18 mouse cellular contexts compared by ENCODE assay signal in the genomic region with DNA sequence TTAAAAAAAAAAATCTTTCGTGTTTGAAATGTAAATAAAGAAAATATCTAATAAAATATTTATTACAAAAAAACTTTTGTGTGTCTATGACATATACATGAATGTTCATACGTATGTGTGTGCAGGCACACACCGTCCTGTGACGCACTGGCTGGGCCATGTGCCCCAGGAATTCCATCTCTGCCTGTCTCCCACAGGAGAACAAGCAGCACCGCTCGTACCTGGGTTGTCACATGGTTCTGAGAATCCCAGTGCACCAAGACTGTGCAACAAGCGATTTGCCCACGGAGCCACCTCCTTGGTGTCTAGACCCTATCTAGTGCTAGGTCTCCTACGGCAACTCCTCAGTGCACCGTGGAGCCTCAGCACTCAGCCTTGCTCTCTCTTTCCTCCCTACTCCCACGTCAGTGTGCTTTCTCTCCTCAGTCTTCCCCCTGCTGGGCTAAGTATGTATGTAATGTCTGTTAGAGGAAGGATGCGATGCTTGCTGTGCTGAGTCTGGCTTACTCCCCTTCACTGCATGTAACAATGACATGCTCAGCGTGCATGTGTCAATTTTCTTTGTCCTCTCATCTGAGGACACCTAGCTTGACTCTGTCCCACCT. TPM values are rescaled to one million over a fixed set of nuclear protein-coding genes. Genes with fewer than 3 reads are reported as not detected.
A peak's percentile ranks its signal among the peaks of the same experiment; 100 is the strongest.
DNase-seq lines count a peak whose midpoint lies in the region; ATAC-seq lines count a peak whose summit lies in the region.
"Had no signal": no experiment of that assay in that cellular context is flagged by ENCODE, and none has a peak within 500 bp of the region (broad histone marks: within the 10 kb centered on the region; RNA-seq: fewer than 3 reads in every experiment).

No protein-coding gene starts in this region.

- no peak overlapping the region for H3K27ac ChIP-seq in limb, embryonic 12.5 days
- H3K27ac ChIP-seq in limb, embryonic 10.5 days, result no peak overlapping the region
- no peak overlapping the region for H3K27ac ChIP-seq in intestine, embryonic 16.5 days (ENCODE audit: low read length)
- H3K27ac ChIP-seq: embryonic facial prominence, embryonic 12.5 days; liver, embryonic 14.5 days had no signal

- H3K4me3 ChIP-seq in limb, embryonic 12.5 days (replicated peaks), result no peak overlapping the region
- no peak overlapping the region for H3K4me3 ChIP-seq in limb, embryonic 10.5 days
- H3K4me3 ChIP-seq in intestine, embryonic 16.5 days (ENCODE audit: low read length), result no peak overlapping the region
- H3K4me3 ChIP-seq: embryonic facial prominence, embryonic 12.5 days had no signal

- H3K27me3 ChIP-seq in limb, embryonic 12.5 days, result no peaks in the 10 kb centered on the region
- H3K27me3 ChIP-seq in limb, embryonic 10.5 days (ENCODE audit: low read depth, poor library complexity, severe bottlenecking), result no peaks in the 10 kb centered on the region
- H3K27me3 ChIP-seq in intestine, embryonic 16.5 days (replicated peaks; ENCODE audit: control insufficient read depth, insufficient read depth, low read length), result no peaks in the 10 kb centered on the region
- H3K27me3 ChIP-seq: embryonic facial prominence, embryonic 12.5 days had no signal

- 93% methylated on average over 13 of the region's 13 CpGs for WGBS in limb, embryonic 12.5 days
- WGBS in limb, embryonic 10.5 days, result 94% methylated on average over 13 of the region's 13 CpGs
- WGBS in intestine, embryonic 16.5 days, result 85% methylated on average over 13 of the region's 13 CpGs

- no peaks in the 10 kb centered on the region for H3K4me1 ChIP-seq in limb, embryonic 12.5 days (replicated peaks)
- no peaks in the 10 kb centered on the region for H3K4me1 ChIP-seq in limb, embryonic 10.5 days
- H3K4me1 ChIP-seq in intestine, embryonic 16.5 days (ENCODE audit: control insufficient read depth, insufficient read depth, low read length), result no peaks in the 10 kb centered on the region

- peak; percentile 89 for ATAC-seq in frontal cortex, adult (ENCODE audit: low TSS enrichment)
- ATAC-seq in limb, embryonic 12.5 days (ENCODE audit: insufficient number of reproducible peaks, insufficient read depth, low FRiP score, low TSS enrichment, low read depth), result peak; percentile 37; the same call in 1 of the 2 replicates
- ATAC-seq in intestine, embryonic 16.5 days, result 0 out of 2 replicates have a peak, but pooled peaks have one; percentile 21

- no peak overlapping the region for H3K9ac ChIP-seq in limb, embryonic 12.5 days (replicated peaks)
- no peak overlapping the region for H3K9ac ChIP-seq in intestine, embryonic 16.5 days (ENCODE audit: low read depth, low read length)
- H3K9ac ChIP-seq: embryonic facial prominence, embryonic 12.5 days; liver, embryonic 14.5 days had no signal

- H3K4me2 ChIP-seq in limb, embryonic 12.5 days, result no peak overlapping the region
- no peak overlapping the region for H3K4me2 ChIP-seq in intestine, embryonic 16.5 days (ENCODE audit: low read depth, low read length)
- H3K4me2 ChIP-seq: embryonic facial prominence, embryonic 12.5 days had no signal

- no peak for DNase-seq in frontal cortex, postnatal 14 days (ENCODE audit: low spot score in 2 of 2)
- DNase-seq in limb, embryonic 10.5 days (ENCODE audit: low spot score), result no peak
- DNase-seq in ZHBTc4 (ENCODE audit: low read depth, low spot score), result peak; percentile 61
- DNase-seq in kidney, adult 8-10 months, result no peak
- DNase-seq in kidney, postnatal 14 days, result no peak
- DNase-seq: adrenal gland, postnatal 14 days; cerebellum, postnatal 36 days; gastrocnemius, postnatal 10 days; kidney, postnatal 25 days; layer of hippocampus, postnatal 36 days; lung, postnatal 10 days; right cerebral cortex, postnatal 25 days; thymus, postnatal 14 days had no signal

- peaks cover 55% of the 10 kb centered on the region for H3K36me3 ChIP-seq in limb, embryonic 12.5 days
- H3K36me3 ChIP-seq in limb, embryonic 10.5 days, result peaks cover 55% of the 10 kb centered on the region
- 0 out of 2 replicates have a peak, but pooled peaks cover 13% of the 10 kb centered on the region for H3K36me3 ChIP-seq in intestine, embryonic 16.5 days (ENCODE audit: control insufficient read depth, insufficient read depth, low read length)

- no peaks in the 10 kb centered on the region for H3K9me3 ChIP-seq in limb, embryonic 12.5 days
- H3K9me3 ChIP-seq in limb, embryonic 10.5 days (replicated peaks), result no peaks in the 10 kb centered on the region
- no peaks in the 10 kb centered on the region for H3K9me3 ChIP-seq in intestine, embryonic 16.5 days (ENCODE audit: control insufficient read depth, low read length)
- H3K9me3 ChIP-seq: embryonic facial prominence, embryonic 12.5 days had no signal

RNA-seq across cellular contexts. Expression of gene Tbpl1, which starts 21.5 kb away (rescaled TPM):
- polyA plus RNA-seq in limb, embryonic 12.5 days (2016; fragmentation: Nextera tagmentation; extraction: Ambion mirVana), result 76.9 and 77.6 TPM in 2 replicates
- polyA plus RNA-seq in limb, embryonic 10.5 days (2016; fragmentation: Nextera tagmentation; extraction: Ambion mirVana), result 73.3 and 78.9 TPM in 2 replicates
- 38.4 and 39.7 TPM in 2 replicates for polyA plus RNA-seq in intestine, embryonic 16.5 days (2015; fragmentation: Nextera tagmentation; extraction: Ambion mirVana)

Comparison
In these comparisons a context has a peak if more than half of its experiments do, and no peak if none do; other contexts are left out.
1. ATAC-seq: peak in every context shown above with its lines; median percentile 89 in frontal cortex, adult; 37 in limb, embryonic 12.5 days; 21 in intestine, embryonic 16.5 days.